Mouse (Mus musculus): Measurements from ENCODE around the gene Cracr2b. TPM values are rescaled to one million over a fixed set of nuclear protein-coding genes. Genes with fewer than 3 reads are reported as not detected.
A peak's percentile ranks its signal among the peaks of the same experiment; 100 is the strongest.

The Cracr2b gene
- total and polyA plus RNA-seq, 3 experiments, result 0.73 to 6.9 TPM; not detected in 1

DNA sequence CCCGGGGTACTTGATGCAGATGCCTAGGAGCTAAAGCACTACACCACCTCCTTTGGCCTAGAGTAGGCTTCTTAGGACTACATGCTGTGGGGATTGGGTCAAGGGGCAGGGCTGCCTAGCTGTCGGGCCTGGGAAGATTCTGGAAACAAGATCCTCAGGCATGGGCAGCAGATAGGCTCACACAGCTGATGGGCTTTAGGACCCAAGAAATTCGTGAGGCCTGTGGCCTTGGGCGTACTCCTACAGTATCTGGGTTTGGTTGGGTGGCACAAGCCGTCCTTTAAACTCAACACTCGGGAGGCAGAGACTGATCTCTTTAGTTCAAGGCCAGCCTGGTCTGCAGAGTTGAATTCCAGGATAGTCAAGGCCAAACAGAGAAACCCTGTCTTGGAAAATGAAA, 11.3 kb downstream of the Cracr2b start:
- no peak for DNase-seq (ENCODE audit: low read depth, low spot score)
- H3K79me2 ChIP-seq (ENCODE audit: control insufficient read depth, insufficient read depth, low read length, poor library complexity), result peaks cover 52% of the 10 kb centered on the region
- no peak overlapping the region for H3K9ac ChIP-seq (ENCODE audit: control insufficient read depth, low read depth, low read length, poor library complexity, severe bottlenecking)
- no peak overlapping the region for H3K27ac ChIP-seq (ENCODE audit: control insufficient read depth, low read depth, low read length)
- H3K27me3 ChIP-seq (ENCODE audit: control insufficient read depth in 1 of 2, insufficient read depth in 2 of 2, low read length in 2 of 2), result no peaks in the 10 kb centered on the region
- no peak overlapping the region for H3K4me3 ChIP-seq (ENCODE audit: control insufficient read depth in 1 of 2, insufficient read depth in 1 of 2, low read depth in 2 of 2, low read length in 2 of 2)
- no peaks in the 10 kb centered on the region for H3K9me3 ChIP-seq (replicated peaks; ENCODE audit: insufficient read depth, low read length)
- peaks cover 3 to 25% of the 10 kb centered on the region in 2 experiments; a peak in 3 of 4 replicates for H3K4me1 ChIP-seq (ENCODE audit: control insufficient read depth in 1 of 2, insufficient read depth in 2 of 2, low read length in 2 of 2)
- peaks cover 0 to 18% of the 10 kb centered on the region in 2 experiments; a peak in 2 of 4 replicates for H3K36me3 ChIP-seq (ENCODE audit: control insufficient read depth in 1 of 2, insufficient read depth in 2 of 2, low read length in 2 of 2)
- TF ChIP-seq MEF2A (IDR thresholded peaks at IDR 0.05; ENCODE audit: extremely low read depth, insufficient replicate concordance, low read depth, low read length, poor library complexity, severe bottlenecking), result no peak
- TF ChIP-seq SMC3 (IDR thresholded peaks at IDR 0.05; ENCODE audit: low read depth, low read length), result no peak
- peak in 1 of 2 experiments; percentile 11; a peak in 1 of 4 replicates for TF ChIP-seq POLR2A (IDR thresholded peaks at IDR 0.05; ENCODE audit: control insufficient read depth in 1 of 2, insufficient read depth in 1 of 2, low read depth in 1 of 2, low read length in 2 of 2, poor library complexity in 1 of 2)
- no peak for TF ChIP-seq RAD21 (IDR thresholded peaks at IDR 0.05; ENCODE audit: low read depth, low read length)

DNA sequence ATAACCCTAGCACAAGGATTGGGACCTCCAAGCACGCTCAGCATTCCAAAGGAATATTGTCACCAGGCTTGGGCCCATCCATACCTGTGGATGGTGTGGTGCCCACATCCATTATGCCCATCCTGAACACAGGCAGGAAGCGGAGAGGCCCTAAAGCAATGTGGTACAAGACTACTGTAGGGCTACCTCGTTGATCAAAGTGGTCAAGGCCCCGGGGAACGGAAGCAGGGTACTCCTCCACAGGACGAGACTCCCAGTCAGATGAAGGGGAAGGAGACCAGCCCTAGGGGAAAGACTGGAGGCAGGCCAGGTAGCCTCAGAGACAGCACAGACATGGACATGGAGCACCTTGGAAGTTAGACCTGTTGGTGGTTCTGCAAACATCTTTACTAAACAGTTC, 11.9 kb downstream of the Cracr2b start:
- Histone ChIP-seq H3K9me3 (replicated peaks; ENCODE audit: insufficient read depth, low read length) (no peaks in the 10 kb centered on the region), H3K27ac (ENCODE audit: control insufficient read depth, low read depth, low read length) (no peak overlapping the region), H3K4me3 (ENCODE audit: control insufficient read depth in 1 of 2, insufficient read depth in 1 of 2, low read depth in 2 of 2, low read length in 2 of 2) (no peak overlapping the region), H3K79me2 (ENCODE audit: control insufficient read depth, insufficient read depth, low read length, poor library complexity) (peaks cover 56% of the 10 kb centered on the region), H3K4me1 (ENCODE audit: control insufficient read depth in 1 of 2, insufficient read depth in 2 of 2, low read length in 2 of 2) (peaks cover 3 to 31% of the 10 kb centered on the region in 2 experiments; a peak in 3 of 4 replicates), H3K36me3 (ENCODE audit: control insufficient read depth in 1 of 2, insufficient read depth in 2 of 2, low read length in 2 of 2) (peaks cover 0 to 22% of the 10 kb centered on the region in 2 experiments; a peak in 2 of 4 replicates), H3K9ac (ENCODE audit: control insufficient read depth, low read depth, low read length, poor library complexity, severe bottlenecking) (no peak overlapping the region), H3K27me3 (ENCODE audit: control insufficient read depth in 1 of 2, insufficient read depth in 2 of 2, low read length in 2 of 2) (no peaks in the 10 kb centered on the region)
- no peak for DNase-seq (ENCODE audit: low read depth, low spot score)
- TF ChIP-seq POLR2AphosphoS2 (IDR thresholded peaks at IDR 0.05; ENCODE audit: low read length) (peak; percentile 17; the same call in 1 of the 2 replicates), POLR2A (IDR thresholded peaks at IDR 0.05; ENCODE audit: control insufficient read depth in 1 of 2, insufficient read depth in 1 of 2, low read depth in 1 of 2, low read length in 2 of 2, poor library complexity in 1 of 2) (peak in 1 of 2 experiments; percentile 19; a peak in 1 of 4 replicates), ZMIZ1 (IDR thresholded peaks at IDR 0.05; ENCODE audit: low read depth, low read length) (peak; percentile 42; the same call in 1 of the 2 replicates), HCFC1 (IDR thresholded peaks at IDR 0.05; ENCODE audit: low read depth, low read length) (no peak), KAT2A (conservative IDR thresholded peaks at IDR 0.05; ENCODE audit: low read depth, low read length) (no peak)

DNA sequence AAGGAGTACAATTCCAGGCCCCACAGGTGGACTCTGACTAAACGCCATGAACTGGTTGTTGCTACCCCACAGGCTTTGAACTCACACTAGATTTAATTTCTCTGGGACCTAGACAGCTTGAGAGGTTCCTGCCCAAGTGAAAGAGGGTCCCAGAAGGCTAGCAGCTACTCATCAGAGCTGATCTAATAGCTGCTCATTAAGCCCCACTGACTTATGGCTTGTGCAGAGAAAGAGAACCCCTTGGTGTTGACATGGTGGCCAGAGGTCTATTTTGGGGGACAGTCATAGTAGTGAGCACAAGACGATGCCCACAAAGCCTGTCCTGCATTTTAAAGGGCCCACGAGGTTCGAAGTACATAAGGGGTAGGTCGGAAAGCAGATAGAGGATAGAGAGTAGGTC, 13.3 kb downstream of the Cracr2b start:
- Histone ChIP-seq H3K27me3 (ENCODE audit: control insufficient read depth in 1 of 2, insufficient read depth in 2 of 2, low read length in 2 of 2) (no peaks in the 10 kb centered on the region), H3K9ac (ENCODE audit: control insufficient read depth, low read depth, low read length, poor library complexity, severe bottlenecking) (peak overlapping the region; percentile 98), H3K9me3 (replicated peaks; ENCODE audit: insufficient read depth, low read length) (no peaks in the 10 kb centered on the region), H3K27ac (ENCODE audit: control insufficient read depth, low read depth, low read length) (no peak overlapping the region), H3K36me3 (ENCODE audit: control insufficient read depth in 1 of 2, insufficient read depth in 2 of 2, low read length in 2 of 2) (peaks cover 0 to 21% of the 10 kb centered on the region in 2 experiments; a peak in 2 of 4 replicates), H3K4me3 (ENCODE audit: control insufficient read depth in 1 of 2, insufficient read depth in 1 of 2, low read depth in 2 of 2, low read length in 2 of 2) (peak overlapping the region; percentile 95), H3K79me2 (ENCODE audit: control insufficient read depth, insufficient read depth, low read length, poor library complexity) (peaks cover 57% of the 10 kb centered on the region), H3K4me1 (ENCODE audit: control insufficient read depth in 1 of 2, insufficient read depth in 2 of 2, low read length in 2 of 2) (peaks cover 3 to 25% of the 10 kb centered on the region in 2 experiments; a peak in 3 of 4 replicates)
- TF ChIP-seq SMC3 (IDR thresholded peaks at IDR 0.05; ENCODE audit: low read depth, low read length) (no peak), KAT2A (conservative IDR thresholded peaks at IDR 0.05; ENCODE audit: low read depth, low read length) (no peak)
- peak; percentile 49 for DNase-seq (ENCODE audit: low read depth, low spot score)
